Mouse (Mus musculus): ENCODE data around the gene Mkln1. TPM values are rescaled to one million over a fixed set of nuclear protein-coding genes. Genes with fewer than 3 reads are reported as not detected.

The Mkln1 gene
- total and polyA plus RNA-seq, 2 experiments = 67.0 to 120 TPM

DNA sequence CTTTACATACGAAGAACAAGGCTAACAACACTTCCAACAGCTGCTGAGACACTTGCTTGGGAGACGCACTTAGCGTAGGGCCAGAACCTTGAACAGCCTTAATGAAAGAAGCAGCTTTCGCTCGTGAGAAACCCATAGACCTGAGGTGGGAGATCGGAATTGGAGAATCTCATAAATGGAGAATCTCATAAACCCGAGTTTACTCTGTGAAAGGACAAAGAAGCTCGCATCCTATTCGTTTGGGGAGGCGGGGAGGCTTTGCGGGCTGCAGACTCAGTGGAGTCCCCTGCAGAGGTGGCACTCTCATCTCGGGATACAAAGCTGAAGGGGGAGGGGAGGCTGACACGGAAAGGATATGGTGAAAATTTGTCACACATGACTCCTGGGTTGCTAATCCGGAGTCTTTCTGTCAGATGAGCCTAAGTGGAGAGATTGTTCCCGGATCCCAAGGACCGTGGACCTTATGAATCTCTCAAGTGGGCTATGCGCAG is 166.4 kb downstream of the Mkln1 start:
- 0 out of 2 replicates have a peak, but pooled peaks cover 4% of the 10 kb centered on the region for H3K4me1 ChIP-seq (ENCODE audit: control insufficient read depth, insufficient read depth, low read length)
- no peaks in the 10 kb centered on the region for H3K36me3 ChIP-seq (ENCODE audit: control insufficient read depth, insufficient read depth, low read length)
- WGBS = 14% methylated on average over 17 of the region's 17 CpGs
- TF ChIP-seq POLR2A (IDR thresholded peaks at IDR 0.05; ENCODE audit: extremely low read depth, insufficient read depth, low read length) = no peak
- TF ChIP-seq CTCF (IDR thresholded peaks at IDR 0.05; ENCODE audit: low read depth, low read length) = no peak
- H3K27ac ChIP-seq (replicated peaks; ENCODE audit: insufficient read depth, low read depth, low read length) = no peak overlapping the region
- DNase-seq (ENCODE audit: extremely low read depth, low read depth, low spot score) = no peak
- H3K27me3 ChIP-seq (ENCODE audit: control insufficient read depth, insufficient read depth, low read length) = peaks cover 11% of the 10 kb centered on the region; the same call in 1 of the 2 replicates
- H3K79me2 ChIP-seq (ENCODE audit: control insufficient read depth, insufficient read depth, low read length) = no peaks in the 10 kb centered on the region
- H3K9ac ChIP-seq (ENCODE audit: low read depth, low read length) = no peak overlapping the region
- no peak overlapping the region for H3K4me3 ChIP-seq (ENCODE audit: insufficient read depth, low read depth, low read length)

Other genes starting within 250 kb of the Mkln1 start
- gene Podxl, start 165.2 kb downstream of the Mkln1 start, total RNA-seq (2014; rRNA removed) = 3.0 and 3.6 TPM in 2 replicates
- 2.1 and 2.4 TPM in 2 replicates for gene Podxl, start 165.2 kb downstream of the Mkln1 start, polyA plus RNA-seq (2012; rRNA removed)

Measured in liver, adult 2 months (tissue).